Mouse (Mus musculus) lung, adult 2 months (tissue): ENCODE results near the gene Cd276.

Experiments used
- CTCF ChIP-seq: fragments of 200-500 bp; IDR thresholded peaks from 2 replicates; pipeline ENCODE4 v1.5.1; 2011; ENCODE audit warnings: mild to moderate bottlenecking, low read length, control low read depth; ENCODE audit not compliant: insufficient read depth
- POLR2A ChIP-seq: fragments of 200-500 bp; IDR thresholded peaks from 2 replicates; pipeline ENCODE4 v1.6.1; 2011; ENCODE audit warnings: low read depth, mild to moderate bottlenecking, control low read depth, low read length, borderline replicate concordance; ENCODE audit errors: extremely low read depth

DNA sequence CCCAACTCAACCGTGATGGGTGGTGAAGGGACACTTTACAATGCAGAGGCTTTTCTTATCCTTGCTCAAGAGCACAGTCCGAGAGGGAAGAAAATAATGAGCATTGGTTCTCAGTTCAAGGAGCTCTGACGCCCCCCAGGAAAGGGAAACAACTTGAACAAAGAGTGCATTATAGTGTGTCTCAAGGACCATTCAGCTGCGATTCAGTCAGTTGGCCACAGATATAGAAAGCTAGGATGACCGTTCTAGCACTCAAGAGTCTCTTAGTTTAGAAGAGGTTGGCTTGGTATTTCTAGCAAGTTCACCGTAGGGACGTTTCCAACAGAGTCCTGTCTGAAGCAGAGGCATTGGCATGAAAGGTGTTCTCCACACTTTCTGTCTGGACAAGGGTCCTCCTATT is 1.4 kb upstream of the Cd276 start:
- no peak for TF ChIP-seq CTCF
- no peak for TF ChIP-seq POLR2A
